Mouse (Mus musculus): ENCODE measurements around the gene Nfix.

GRCm38 (mm10) chr8:84700526-84700925 is 99.6 kb downstream of the Nfix start:
- TF ChIP-seq POLR2A (IDR thresholded peaks at IDR 0.05; ENCODE audit: borderline replicate concordance, insufficient read depth, low read length) (no peak), CTCF (IDR thresholded peaks at IDR 0.05; ENCODE audit: borderline replicate concordance, insufficient read depth, low read depth, low read length) (no peak)

Data from cerebellum, adult 2 months (tissue).